Mouse (Mus musculus): ENCODE measurements at regions not wholly inside any gene's neighbourhood (a gene's known extent, or its start where the extent isn't known, plus 50 kb on each side); places are given as distances from the start of the nearest gene placed in this dataset.
"Not testable (repeated sequence)": the region's sequence is repeated elsewhere in the genome, so short reads cannot be mapped to it uniquely, and the experiment has no call there.

- WGBS, result 95% methylated on average over 24 of the region's 25 CpGs
- H3K36me3 ChIP-seq, result no peaks in the 10 kb centered on the region
Measured at GRCm38 (mm10) chr2:39420696-39421095, 194.4 kb upstream of the Ppp6c start.

DNA sequence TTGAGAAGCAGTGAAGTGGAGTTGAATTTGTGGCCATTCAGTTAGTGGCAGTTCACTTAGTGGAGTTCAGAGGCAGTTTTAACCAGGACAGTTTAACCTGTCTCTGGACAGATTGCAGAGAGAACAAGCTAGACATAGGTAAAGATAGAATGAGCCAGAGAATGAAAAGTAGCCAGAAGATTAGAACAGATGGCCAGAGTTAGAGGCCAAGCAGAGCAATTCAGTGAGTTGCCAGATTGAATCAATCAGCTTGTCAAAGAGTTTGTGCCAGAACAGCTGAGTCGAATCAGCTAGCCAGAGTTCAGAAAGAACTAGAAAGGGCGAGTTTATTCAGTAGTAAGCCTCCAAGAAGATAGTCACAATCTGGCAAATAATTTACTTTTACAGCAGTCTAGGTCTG, 174.1 kb upstream of the Ppp6c start:
- H3K9me3 ChIP-seq, result no peaks in the 10 kb centered on the region
- no peak overlapping the region for H3K9ac ChIP-seq (replicated peaks)
- ATAC-seq (replicated peaks), result no peak
- H3K4me3 ChIP-seq, result no peak overlapping the region
- H3K27me3 ChIP-seq, result no peaks in the 10 kb centered on the region
- H3K36me3 ChIP-seq, result no peaks in the 10 kb centered on the region
- H3K4me1 ChIP-seq, result no peaks in the 10 kb centered on the region
- H3K4me2 ChIP-seq (replicated peaks), result no peak overlapping the region
- WGBS, result 50% methylated on average over 2 of the region's 2 CpGs
- H3K27ac ChIP-seq (replicated peaks), result no peak overlapping the region

More at GRCm38 (mm10) chr2:39420696-39421095, 194.4 kb upstream of the Ppp6c start:
- no peak overlapping the region for H3K4me2 ChIP-seq (replicated peaks)
- H3K9me3 ChIP-seq, result no peaks in the 10 kb centered on the region
- ATAC-seq (replicated peaks), result no peak
- no peaks in the 10 kb centered on the region for H3K4me1 ChIP-seq
- no peak overlapping the region for H3K9ac ChIP-seq (replicated peaks)
- no peak overlapping the region for H3K4me3 ChIP-seq
- no peaks in the 10 kb centered on the region for H3K27me3 ChIP-seq
- H3K27ac ChIP-seq (replicated peaks), result no peak overlapping the region

- Histone ChIP-seq H3K4me3 (no peak overlapping the region), H3K9me3 (no peaks in the 10 kb centered on the region), H3K27ac (replicated peaks) (no peak overlapping the region), H3K9ac (replicated peaks) (no peak overlapping the region), H3K36me3 (no peaks in the 10 kb centered on the region), H3K4me2 (replicated peaks) (no peak overlapping the region), H3K4me1 (no peaks in the 10 kb centered on the region), H3K27me3 (no peaks in the 10 kb centered on the region)
- no peak for ATAC-seq (replicated peaks)
- 72% methylated on average over 2 of the region's 2 CpGs for WGBS
Measured at GRCm38 (mm10) chr2:39399523-39399922, 173.3 kb upstream of the Ppp6c start.

DNA sequence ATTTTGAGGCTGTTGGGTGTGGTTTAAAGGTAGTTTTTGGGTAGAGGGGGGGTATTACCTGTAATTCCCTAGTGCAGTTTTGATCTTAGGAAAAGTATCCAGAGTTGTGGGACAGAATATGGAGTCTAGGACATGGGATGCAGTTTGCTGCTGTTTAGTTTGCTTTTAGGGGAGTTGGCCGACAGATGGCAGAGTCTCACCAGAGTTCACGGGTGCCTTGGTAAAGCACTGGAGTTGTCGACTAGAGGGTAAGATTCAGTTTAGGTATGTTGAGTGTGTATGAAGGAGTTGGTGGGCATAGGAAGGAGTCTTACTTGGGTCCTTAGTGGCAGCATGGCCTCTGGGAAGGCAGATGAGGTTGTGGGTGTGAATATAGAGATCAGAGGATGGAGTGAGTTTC, 168.4 kb upstream of the Ppp6c start:
- Histone ChIP-seq H3K36me3 (no peaks in the 10 kb centered on the region), H3K27ac (replicated peaks) (no peak overlapping the region), H3K9ac (replicated peaks) (no peak overlapping the region), H3K27me3 (no peaks in the 10 kb centered on the region), H3K4me3 (no peak overlapping the region), H3K9me3 (no peaks in the 10 kb centered on the region), H3K4me2 (replicated peaks) (no peak overlapping the region), H3K4me1 (no peaks in the 10 kb centered on the region)
- ATAC-seq (replicated peaks), result no peak
- WGBS, result 50% methylated on average over 3 of the region's 3 CpGs

DNA sequence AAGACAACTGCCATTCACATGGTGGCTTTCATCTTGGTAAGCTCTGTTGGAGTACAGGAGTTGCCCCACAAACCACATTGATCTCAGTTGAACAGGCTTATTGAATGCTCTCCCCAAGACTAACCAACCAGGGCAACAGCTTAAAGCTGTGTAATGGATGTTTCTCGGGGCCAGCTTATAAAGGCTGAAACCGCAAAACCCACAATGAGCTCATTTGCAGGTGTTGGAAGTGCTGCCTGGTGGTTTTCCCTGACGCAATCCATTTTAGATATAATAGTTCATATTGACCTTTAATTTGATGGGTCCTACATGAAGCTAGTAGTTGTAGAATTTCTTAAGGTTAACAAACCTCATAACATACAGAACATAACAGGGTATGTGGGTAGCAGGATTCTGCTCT, 151.0 kb upstream of the Ppp6c start:
- ATAC-seq (replicated peaks), result no peak
- H3K27me3 ChIP-seq, result no peaks in the 10 kb centered on the region
- H3K4me3 ChIP-seq, result no peak overlapping the region
- 85% methylated on average over 3 of the region's 3 CpGs for WGBS
- H3K36me3 ChIP-seq, result no peaks in the 10 kb centered on the region
- no peak overlapping the region for H3K4me2 ChIP-seq (replicated peaks)
- no peaks in the 10 kb centered on the region for H3K9me3 ChIP-seq
- H3K4me1 ChIP-seq, result no peaks in the 10 kb centered on the region
- H3K9ac ChIP-seq (replicated peaks), result no peak overlapping the region
- no peak overlapping the region for H3K27ac ChIP-seq (replicated peaks)

GRCm38 (mm10) chr2:39373068-39373779, 147.0 kb upstream of the Ppp6c start:
- Histone ChIP-seq H3K4me3 (no peak overlapping the region), H3K4me1 (no peaks in the 10 kb centered on the region), H3K9ac (replicated peaks) (no peak overlapping the region), H3K4me2 (replicated peaks) (no peak overlapping the region), H3K27ac (replicated peaks) (no peak overlapping the region), H3K9me3 (no peaks in the 10 kb centered on the region), H3K36me3 (no peaks in the 10 kb centered on the region), H3K27me3 (no peaks in the 10 kb centered on the region)
- 14% methylated on average over 7 of the region's 7 CpGs for WGBS
- peak; percentile 91 for ATAC-seq (replicated peaks)

DNA sequence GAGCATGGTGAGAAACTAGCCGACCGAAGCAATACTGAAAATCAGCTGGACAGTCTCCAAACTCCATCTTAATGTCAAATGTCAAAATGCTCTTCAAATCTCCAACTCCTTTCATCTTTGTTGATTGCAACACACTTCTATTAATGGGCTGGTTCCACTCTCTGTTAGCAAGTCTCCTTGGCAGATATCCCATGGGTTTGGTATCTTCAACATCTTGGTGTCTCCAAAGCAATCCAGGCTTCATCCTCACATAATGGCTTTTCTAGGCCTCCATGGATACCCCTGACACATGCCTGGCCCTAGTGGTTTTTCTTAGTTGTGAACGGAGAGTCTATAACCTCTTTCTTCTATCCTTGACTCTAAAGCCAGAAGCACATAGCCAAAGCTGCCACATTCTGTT, 118.0 kb upstream of the Ppp6c start:
- Histone ChIP-seq H3K9me3 (no peaks in the 10 kb centered on the region), H3K4me3 (no peak overlapping the region), H3K9ac (replicated peaks) (no peak overlapping the region), H3K36me3 (no peaks in the 10 kb centered on the region), H3K4me2 (replicated peaks) (no peak overlapping the region), H3K4me1 (no peaks in the 10 kb centered on the region), H3K27ac (replicated peaks) (no peak overlapping the region), H3K27me3 (no peaks in the 10 kb centered on the region)
- 92% methylated on average over 3 of the region's 3 CpGs for WGBS
- no peak for ATAC-seq (replicated peaks)

DNA sequence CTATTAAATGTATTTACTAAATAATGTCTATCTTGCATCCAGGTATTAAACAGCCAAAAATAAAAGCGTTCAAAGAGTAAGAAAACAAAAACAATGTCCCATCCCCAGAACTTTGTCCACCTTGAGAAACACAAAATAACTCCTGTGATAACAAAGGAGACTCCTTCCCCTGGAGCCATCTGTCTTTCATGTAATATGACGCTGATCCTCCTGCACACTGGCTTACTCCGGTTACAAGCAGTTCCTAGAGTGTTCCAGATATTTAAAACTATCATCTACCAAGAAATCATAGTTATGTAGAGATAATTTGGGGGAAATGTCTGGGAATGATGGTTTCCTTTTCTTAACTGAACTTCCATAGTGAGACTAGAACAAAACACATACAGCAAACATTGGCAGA, 114.2 kb upstream of the Ppp6c start:
- no peak overlapping the region for H3K9ac ChIP-seq (replicated peaks)
- ATAC-seq (replicated peaks), result no peak
- H3K27me3 ChIP-seq, result no peaks in the 10 kb centered on the region
- WGBS, result 88% methylated on average over 3 of the region's 3 CpGs
- H3K4me1 ChIP-seq, result no peaks in the 10 kb centered on the region
- no peaks in the 10 kb centered on the region for H3K9me3 ChIP-seq
- H3K36me3 ChIP-seq, result no peaks in the 10 kb centered on the region
- no peak overlapping the region for H3K4me2 ChIP-seq (replicated peaks)
- H3K4me3 ChIP-seq, result no peak overlapping the region
- H3K27ac ChIP-seq (replicated peaks), result no peak overlapping the region

- Histone ChIP-seq H3K27ac (replicated peaks) (no peak overlapping the region), H3K4me1 (no peaks in the 10 kb centered on the region), H3K4me3 (no peak overlapping the region), H3K4me2 (replicated peaks) (no peak overlapping the region), H3K9ac (replicated peaks) (no peak overlapping the region), H3K27me3 (no peaks in the 10 kb centered on the region), H3K36me3 (no peaks in the 10 kb centered on the region), H3K9me3 (no peaks in the 10 kb centered on the region)
- WGBS, result 72% methylated on average over 9 of the region's 9 CpGs
- no peak for ATAC-seq (replicated peaks)
Measured at GRCm38 (mm10) chr2:39338832-39339649, 112.8 kb upstream of the Ppp6c start.

DNA sequence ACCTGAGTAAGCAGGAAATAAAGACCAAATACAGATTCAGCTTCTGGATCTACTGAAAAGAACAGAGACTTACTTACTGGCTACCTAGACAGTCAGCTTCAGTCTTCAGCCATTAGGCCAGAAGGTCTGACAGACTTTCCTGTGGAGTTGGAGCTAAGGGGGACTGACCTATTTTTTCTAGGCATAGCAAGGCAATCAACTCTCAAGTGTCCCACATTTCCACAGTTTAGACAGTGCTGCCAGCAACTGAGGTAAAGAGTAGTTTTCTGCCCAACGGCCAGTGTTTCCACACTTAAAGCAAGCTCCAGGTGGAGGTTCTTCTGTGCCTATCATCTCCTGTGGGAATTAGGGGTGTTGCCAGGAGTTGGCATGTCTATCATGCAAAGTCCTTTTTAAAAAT, 111.3 kb upstream of the Ppp6c start:
- Histone ChIP-seq H3K9me3 (no peaks in the 10 kb centered on the region), H3K4me2 (replicated peaks) (no peak overlapping the region), H3K4me3 (no peak overlapping the region), H3K27ac (replicated peaks) (no peak overlapping the region), H3K36me3 (no peaks in the 10 kb centered on the region), H3K27me3 (no peaks in the 10 kb centered on the region), H3K4me1 (no peaks in the 10 kb centered on the region), H3K9ac (replicated peaks) (no peak overlapping the region)
- WGBS, result 90% methylated on average over 1 of the region's 1 CpGs
- ATAC-seq (replicated peaks), result no peak

DNA sequence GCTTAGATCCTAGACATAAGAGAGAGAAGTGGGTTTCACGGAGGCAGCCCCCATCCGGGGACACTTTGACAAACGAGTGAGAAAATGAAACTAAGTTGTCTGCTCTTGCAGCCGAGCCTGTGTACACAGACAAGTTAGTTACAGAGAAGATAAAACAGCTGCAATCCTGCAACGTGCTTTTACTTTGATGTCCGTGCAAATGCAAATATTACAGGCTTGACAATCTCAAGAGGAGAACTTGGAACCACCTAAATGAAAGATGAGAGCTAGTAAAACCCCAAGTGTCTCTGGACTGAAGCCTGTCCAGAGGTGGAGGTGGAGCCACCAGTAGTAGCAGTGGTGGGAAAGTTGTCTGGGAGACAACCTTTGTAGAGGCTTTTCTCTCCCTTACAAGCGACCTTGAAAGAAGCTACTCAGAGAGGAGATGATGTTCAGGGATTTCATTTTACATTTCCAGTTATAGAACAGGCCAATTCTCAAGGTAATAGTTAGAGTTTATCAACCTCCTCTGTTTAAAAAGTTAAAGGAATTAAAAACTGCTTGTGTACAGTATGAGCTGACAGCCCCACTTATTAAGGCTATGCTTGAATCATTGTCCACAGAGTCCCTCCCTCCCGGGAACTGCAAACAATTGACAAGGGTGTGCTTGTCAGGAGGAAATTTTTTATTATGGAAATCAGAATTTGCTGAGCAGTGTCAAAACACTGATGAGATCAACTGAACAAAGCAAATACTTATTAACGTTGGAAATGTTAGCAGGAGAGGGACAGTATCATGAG, 99.7 kb upstream of the Ppp6c start:
- ATAC-seq (replicated peaks), result no peak
- Histone ChIP-seq H3K9me3 (no peaks in the 10 kb centered on the region), H3K36me3 (no peaks in the 10 kb centered on the region), H3K4me2 (replicated peaks) (no peak overlapping the region), H3K27ac (replicated peaks) (no peak overlapping the region), H3K4me1 (no peaks in the 10 kb centered on the region), H3K9ac (replicated peaks) (no peak overlapping the region), H3K27me3 (no peaks in the 10 kb centered on the region), H3K4me3 (no peak overlapping the region)
- WGBS, result 59% methylated on average over 9 of the region's 9 CpGs

DNA sequence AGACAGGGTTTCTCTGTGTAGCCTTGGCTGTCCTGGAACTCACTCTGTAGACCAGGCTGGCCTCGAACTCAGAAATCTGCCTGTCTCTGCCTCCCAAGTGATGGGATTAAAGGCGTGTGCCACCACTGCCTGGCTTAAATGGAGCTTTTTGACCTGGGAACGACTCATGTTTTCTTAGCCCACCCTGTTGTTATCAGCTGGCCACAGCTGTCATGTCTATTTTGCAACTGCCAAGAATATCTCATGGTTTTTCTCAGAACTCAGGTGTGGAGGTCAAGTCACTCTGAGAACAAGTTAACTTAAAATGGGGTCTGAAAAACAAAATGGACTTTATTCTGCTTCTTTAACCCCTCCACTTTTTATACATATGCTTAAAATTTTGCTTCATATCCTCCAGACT, 98.9 kb upstream of the Ppp6c start:
- not testable (repeated sequence) for H3K4me2 ChIP-seq (replicated peaks); ATAC-seq (replicated peaks); H3K27ac ChIP-seq (replicated peaks); H3K4me1 ChIP-seq; H3K36me3 ChIP-seq; H3K4me3 ChIP-seq; H3K9me3 ChIP-seq; H3K27me3 ChIP-seq; H3K9ac ChIP-seq (replicated peaks)
- 79% methylated on average over 3 of the region's 3 CpGs for WGBS
